Mouse (Mus musculus) forebrain, postnatal 0 days (tissue): ENCODE data around the gene 1110051M20Rik. TPM values are rescaled to one million over a fixed set of nuclear protein-coding genes. Genes with fewer than 3 reads are reported as not detected.

Experiments
- ATAC-seq: fragments of 200-750 bp; cut with Nextera tagmentation; 2 replicates; pipeline ENCODE4 v1.8.0; 2017; ENCODE audit warnings: mild to moderate bottlenecking, moderate library complexity
- DNase-seq: peaks from one replicate; pipeline ENCODE4 v3.0.0-alpha.2; 2015
- H3K27ac ChIP-seq: fragments of 300-500 bp; sonication (generic); 2 replicates; pipeline ENCODE4 v1.5.1; 2014; ENCODE audit warnings: low read depth, mild to moderate bottlenecking, antibody characterized with exemption, low read length, moderate library complexity, mixed read lengths
- H3K27me3 ChIP-seq: fragments of 300-500 bp; sonication (generic); 2 replicates; pipeline ENCODE4 v1.6.1; 2014; ENCODE audit warnings: mild to moderate bottlenecking, low read length, mixed read lengths; ENCODE audit not compliant: insufficient read depth
- H3K36me3 ChIP-seq: fragments of 300-500 bp; sonication (generic); 2 replicates; pipeline ENCODE4 v1.6.1; 2014; ENCODE audit warnings: mild to moderate bottlenecking, moderate library complexity; ENCODE audit not compliant: insufficient read depth
- H3K4me1 ChIP-seq: fragments of 300-500 bp; sonication (generic); 2 replicates; pipeline ENCODE4 v1.6.1; 2014; ENCODE audit warnings: antibody characterized with exemption; ENCODE audit not compliant: insufficient read depth
- H3K4me2 ChIP-seq: fragments of 300-500 bp; sonication (generic); 2 replicates; pipeline ENCODE4 v1.6.1; 2014; ENCODE audit warnings: low read depth, mild to moderate bottlenecking, moderate library complexity
- H3K4me3 ChIP-seq: fragments of 300-500 bp; sonication (generic); 2 replicates; pipeline ENCODE4 v1.5.1; 2014; ENCODE audit warnings: low read depth, low read length, mixed read lengths
- H3K9ac ChIP-seq: fragments of 300-500 bp; sonication (generic); 2 replicates; pipeline ENCODE4 v1.6.1; 2014; ENCODE audit warnings: mild to moderate bottlenecking
- H3K9me3 ChIP-seq: fragments of 300-500 bp; sonication (generic); 2 replicates; pipeline ENCODE4 v1.6.1; 2016; ENCODE audit warnings: low read length
- CTCF ChIP-seq: sonication (generic); IDR thresholded peaks from 2 replicates; pipeline ENCODE4 v1.5.1; 2016; ENCODE audit warnings: antibody characterized with exemption, control low read depth, low read depth
- WGBS: fragments of 180-500 bp; shearing (Covaris S2); extraction: QIAGEN DNeasy Blood & Tissue Kit; methylation state at CpG from one replicate; pipeline ENCODE4 v1.1.7; 2014; 5-methylcytosine and 5-hydroxymethylcytosine counted together
- microRNA-seq, 2 experiments: library from miRNA; unstranded; fragments of <30 nt; microRNA quantifications; one replicate each; pipeline ENCODE4; 2016
- polyA plus RNA-seq: library from polyadenylated mRNA; unstranded; fragments of >200 nt; fragmentation: Nextera tagmentation; extraction: Ambion mirVana; gene quantifications from 2 replicates; pipeline ENCODE4 v1.2.1, GENCODE M21; 2015
- total RNA-seq: library from RNA; depleted of rRNA; stranded (reverse); fragments of >200 nt; gene quantifications from 2 replicates; pipeline ENCODE4 v1.2.3, GENCODE M21; 2014; rRNA removed

Gene 1110051M20Rik
- total and polyA plus RNA-seq, 2 experiments from 2014 or later, result 147 to 182 TPM

DNA sequence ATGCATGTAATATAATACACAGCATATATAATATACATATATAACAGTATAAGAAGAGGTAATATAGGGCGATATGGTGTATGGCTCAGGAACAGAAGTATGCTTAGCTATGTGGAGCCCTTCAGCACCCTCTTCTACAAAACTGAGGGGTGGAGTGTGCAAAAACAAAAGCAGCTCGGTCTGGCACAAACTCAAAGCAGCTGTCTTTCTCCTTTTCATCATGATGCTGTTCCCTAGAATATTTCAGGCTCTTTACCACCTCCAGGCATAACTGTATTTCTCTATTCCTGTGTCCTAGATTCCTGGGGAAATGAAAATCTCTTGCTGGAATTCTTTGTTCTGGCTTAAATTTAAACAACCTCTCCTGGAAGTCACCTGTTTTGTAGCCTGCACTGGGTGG is 214.8 kb downstream of the 1110051M20Rik start:
- 73% methylated on average over 2 of the region's 2 CpGs for WGBS
- Histone ChIP-seq H3K27ac (no peak overlapping the region), H3K4me3 (no peak overlapping the region), H3K36me3 (no peaks in the 10 kb centered on the region), H3K4me1 (no peaks in the 10 kb centered on the region), H3K27me3 (no peaks in the 10 kb centered on the region), H3K9ac (no peak overlapping the region), H3K4me2 (no peak overlapping the region), H3K9me3 (no peaks in the 10 kb centered on the region)
- no peak for TF ChIP-seq CTCF
- DNase-seq (no peak), ATAC-seq (no peak)

Small RNA genes within 50 kb of the gene (microRNA-seq; reads per million reads assigned to microRNA genes)
- 0 reads per million in 2 experiments for gene Gm22071

Other genes with a start within 250 kb of the 1110051M20Rik start
- gene Nr1h3, start 241.9 kb downstream of the 1110051M20Rik start, total RNA-seq, result 1.5 and 3.4 TPM in 2 replicates
- gene Nr1h3, start 241.9 kb downstream of the 1110051M20Rik start, polyA plus RNA-seq, result 1.6 and 1.8 TPM in 2 replicates
- gene Acp2, start 241.8 kb downstream of the 1110051M20Rik start, total RNA-seq, result 32.9 and 39.4 TPM in 2 replicates
- 24.4 and 32.2 TPM in 2 replicates for gene Acp2, start 241.8 kb downstream of the 1110051M20Rik start, polyA plus RNA-seq
- gene Ddb2, start 207.7 kb downstream of the 1110051M20Rik start, total RNA-seq, result 11.2 and 12.9 TPM in 2 replicates
- 10.0 and 10.2 TPM in 2 replicates for gene Ddb2, start 207.7 kb downstream of the 1110051M20Rik start, polyA plus RNA-seq
- 20.5 and 21.6 TPM in 2 replicates for gene Pacsin3, start 188.8 kb downstream of the 1110051M20Rik start, total RNA-seq
- 18.6 and 22.8 TPM in 2 replicates for gene Pacsin3, start 188.8 kb downstream of the 1110051M20Rik start, polyA plus RNA-seq
- 44.0 and 59.9 TPM in 2 replicates for gene Arfgap2, start 179.7 kb downstream of the 1110051M20Rik start, total RNA-seq
- 49.0 and 52.8 TPM in 2 replicates for gene Arfgap2, start 179.7 kb downstream of the 1110051M20Rik start, polyA plus RNA-seq
- 12.0 and 13.7 TPM in 2 replicates for gene Lrp4, start 12.8 kb upstream of the 1110051M20Rik start, total RNA-seq
- gene Lrp4, start 12.8 kb upstream of the 1110051M20Rik start, polyA plus RNA-seq, result 2.8 and 4.1 TPM in 2 replicates
- gene Ckap5, start 82.1 kb upstream of the 1110051M20Rik start, total RNA-seq, result 119 and 142 TPM in 2 replicates
- gene Ckap5, start 82.1 kb upstream of the 1110051M20Rik start, polyA plus RNA-seq, result 66.1 and 103 TPM in 2 replicates
- gene F2, start 191.7 kb upstream of the 1110051M20Rik start, total RNA-seq, result 0.15 TPM in 1 of 2 replicates, not detected in the other
- gene F2, start 191.7 kb upstream of the 1110051M20Rik start, polyA plus RNA-seq, result 0.14 TPM in 1 of 2 replicates, not detected in the other
- gene Zfp408, start 205.1 kb upstream of the 1110051M20Rik start, total RNA-seq, result 18.5 and 30.7 TPM in 2 replicates
- 6.2 and 8.7 TPM in 2 replicates for gene Zfp408, start 205.1 kb upstream of the 1110051M20Rik start, polyA plus RNA-seq
- 81.5 and 104 TPM in 2 replicates for gene Arhgap1, start 205.2 kb upstream of the 1110051M20Rik start, total RNA-seq
- gene Arhgap1, start 205.2 kb upstream of the 1110051M20Rik start, polyA plus RNA-seq, result 107 and 111 TPM in 2 replicates